Mouse (Mus musculus) stomach, embryonic 14.5 days (tissue): ENCODE results near the gene Gpi1. TPM values are rescaled to one million over a fixed set of nuclear protein-coding genes. Genes with fewer than 3 reads are reported as not detected.

Experiments
- ATAC-seq: fragments of 200-750 bp; cut with Nextera tagmentation; 2 replicates; pipeline ENCODE4 v1.8.0; 2017; ENCODE audit warnings: low read depth, moderate TSS enrichment; ENCODE audit not compliant: insufficient number of reproducible peaks, insufficient read depth, low FRiP score
- H3K27ac ChIP-seq: fragments of 300-500 bp; sonication (generic); 2 replicates; pipeline ENCODE4 v1.5.1; 2014; ENCODE audit warnings: mild to moderate bottlenecking, low read length, moderate library complexity, mixed read lengths
- H3K27me3 ChIP-seq: fragments of 300-500 bp; sonication (generic); 2 replicates; pipeline ENCODE4 v1.6.1; 2014; ENCODE audit warnings: low read length, control low read depth, mixed read lengths; ENCODE audit not compliant: control insufficient read depth, insufficient read depth
- H3K36me3 ChIP-seq: fragments of 300-500 bp; sonication (generic); 2 replicates; pipeline ENCODE4 v1.6.1; 2014; ENCODE audit warnings: mild to moderate bottlenecking, control low read depth, low read length, moderate library complexity, mixed read lengths; ENCODE audit not compliant: control insufficient read depth, insufficient read depth
- H3K4me1 ChIP-seq: fragments of 300-500 bp; sonication (generic); 2 replicates; pipeline ENCODE4 v1.6.1; 2014; ENCODE audit warnings: low read length, control low read depth, mixed read lengths; ENCODE audit not compliant: control insufficient read depth, insufficient read depth
- H3K4me2 ChIP-seq: fragments of 300-500 bp; sonication (generic); replicated peaks from 2 replicates; pipeline ENCODE4 v1.6.1; 2014; ENCODE audit warnings: low read depth, low read length, control low read depth
- H3K4me3 ChIP-seq: fragments of 300-500 bp; sonication (generic); 2 replicates; pipeline ENCODE4 v1.5.1; 2014; ENCODE audit warnings: low read depth, low read length, control low read depth
- H3K9ac ChIP-seq: fragments of 300-500 bp; sonication (generic); replicated peaks from 2 replicates; pipeline ENCODE4 v1.6.1; 2014; ENCODE audit warnings: low read depth, mild to moderate bottlenecking, control low read depth, low read length, moderate library complexity, mixed read lengths
- H3K9me3 ChIP-seq: fragments of 300-500 bp; sonication (generic); 2 replicates; pipeline ENCODE4 v1.6.1; 2016; ENCODE audit warnings: low read depth, low read length, control low read depth; ENCODE audit not compliant: control insufficient read depth
- WGBS: fragments of 180-500 bp; shearing (Covaris S2); extraction: QIAGEN DNeasy Blood & Tissue Kit; methylation state at CpG from one replicate; pipeline ENCODE4 v1.1.7; 2014; 5-methylcytosine and 5-hydroxymethylcytosine counted together
- polyA plus RNA-seq: library from polyadenylated mRNA; unstranded; fragments of >200 nt; fragmentation: Nextera tagmentation; extraction: Ambion mirVana; gene quantifications from 2 replicates; pipeline ENCODE4 v1.2.1, GENCODE M21; 2014

Gene Gpi1
- 354 and 363 TPM in 2 replicates for polyA plus RNA-seq

- peaks cover 18% of the 10 kb centered on the region; the same call in 1 of the 2 replicates for H3K4me1 ChIP-seq
Observed at GRCm38 (mm10) chr7:34230116-34230515, at the start of gene Gpi1. TSS of gene Gpi1 (minus strand) at chr7:34230336.

GRCm38 (mm10) chr7:34277656-34278055 is 47.5 kb upstream of the Gpi1 start:
- Histone ChIP-seq H3K4me2 (no peak overlapping the region), H3K9me3 (no peaks in the 10 kb centered on the region), H3K4me1 (no peaks in the 10 kb centered on the region), H3K27ac (no peak overlapping the region), H3K4me3 (no peak overlapping the region), H3K27me3 (no peaks in the 10 kb centered on the region), H3K9ac (no peak overlapping the region), H3K36me3 (peaks cover 6% of the 10 kb centered on the region; the same call in 1 of the 2 replicates)
- 98% methylated on average over 2 of the region's 2 CpGs for WGBS
- no peak for ATAC-seq

More at GRCm38 (mm10) chr7:34230116-34230515, at the start of gene Gpi1:
- no peaks in the 10 kb centered on the region for H3K27me3 ChIP-seq
- H3K27ac ChIP-seq, result peak within 1 kb of the TSS; percentile 85
- no peaks in the 10 kb centered on the region for H3K9me3 ChIP-seq
- peak within 1 kb of the TSS; percentile 72 for H3K9ac ChIP-seq
- peak; percentile 78 for ATAC-seq
- H3K36me3 ChIP-seq, result peaks cover 25% of the 10 kb centered on the region
- WGBS, result under 1% methylated on average over 35 of the region's 39 CpGs
- peak within 1 kb of the TSS; percentile 80 for H3K4me3 ChIP-seq
- peak within 1 kb of the TSS; percentile 75 for H3K4me2 ChIP-seq

GRCm38 (mm10) chr7:34276066-34276465 is 45.9 kb upstream of the Gpi1 start:
- ATAC-seq, result no peak
- Histone ChIP-seq H3K36me3 (0 out of 2 replicates have a peak, but pooled peaks cover 5% of the 10 kb centered on the region), H3K4me3 (no peak overlapping the region), H3K4me2 (no peak overlapping the region), H3K9ac (no peak overlapping the region), H3K27ac (no peak overlapping the region), H3K9me3 (no peaks in the 10 kb centered on the region), H3K4me1 (no peaks in the 10 kb centered on the region), H3K27me3 (no peaks in the 10 kb centered on the region)
- 96% methylated on average over 3 of the region's 3 CpGs for WGBS

GRCm38 (mm10) chr7:34272465-34272864 is 42.3 kb upstream of the Gpi1 start:
- Histone ChIP-seq H3K4me3 (no peak overlapping the region), H3K9me3 (no peaks in the 10 kb centered on the region), H3K4me2 (no peak overlapping the region), H3K27ac (no peak overlapping the region), H3K36me3 (no peaks in the 10 kb centered on the region), H3K27me3 (no peaks in the 10 kb centered on the region), H3K9ac (no peak overlapping the region), H3K4me1 (no peaks in the 10 kb centered on the region)
- WGBS, result 44% methylated on average over 4 of the region's 4 CpGs
- ATAC-seq, result no peak

GRCm38 (mm10) chr7:34268463-34268862 is 38.3 kb upstream of the Gpi1 start:
- Histone ChIP-seq H3K9me3 (no peaks in the 10 kb centered on the region), H3K9ac (no peak overlapping the region), H3K4me3 (no peak overlapping the region), H3K36me3 (peaks cover 1% of the 10 kb centered on the region; the same call in 1 of the 2 replicates), H3K4me1 (no peaks in the 10 kb centered on the region), H3K27ac (no peak overlapping the region), H3K4me2 (no peak overlapping the region), H3K27me3 (no peaks in the 10 kb centered on the region)
- no peak for ATAC-seq
- 68% methylated on average over 1 of the region's 1 CpGs for WGBS

GRCm38 (mm10) chr7:34266421-34266820 is 36.3 kb upstream of the Gpi1 start:
- Histone ChIP-seq H3K27me3 (no peaks in the 10 kb centered on the region), H3K4me1 (no peaks in the 10 kb centered on the region), H3K27ac (no peak overlapping the region), H3K9me3 (no peaks in the 10 kb centered on the region), H3K9ac (no peak overlapping the region), H3K36me3 (peaks cover 18% of the 10 kb centered on the region; the same call in 1 of the 2 replicates), H3K4me2 (no peak overlapping the region), H3K4me3 (no peak overlapping the region)
- ATAC-seq, result no peak

- WGBS, result 66% methylated on average over 5 of the region's 5 CpGs
- ATAC-seq, result no peak
- Histone ChIP-seq H3K9ac (no peak overlapping the region), H3K4me1 (no peaks in the 10 kb centered on the region), H3K4me3 (no peak overlapping the region), H3K27me3 (no peaks in the 10 kb centered on the region), H3K36me3 (peaks cover 18% of the 10 kb centered on the region; the same call in 1 of the 2 replicates), H3K27ac (no peak overlapping the region), H3K4me2 (no peak overlapping the region), H3K9me3 (no peaks in the 10 kb centered on the region)
Observed at GRCm38 (mm10) chr7:34265876-34266346, 35.8 kb upstream of the Gpi1 start.

- no peak overlapping the region for H3K4me3 ChIP-seq
- H3K9me3 ChIP-seq, result no peaks in the 10 kb centered on the region
- H3K4me1 ChIP-seq, result no peaks in the 10 kb centered on the region
- H3K36me3 ChIP-seq, result peaks cover 20% of the 10 kb centered on the region; the same call in 1 of the 2 replicates
- no peak overlapping the region for H3K9ac ChIP-seq
- H3K27ac ChIP-seq, result no peak overlapping the region
- no peak for ATAC-seq
- H3K4me2 ChIP-seq, result no peak overlapping the region
- H3K27me3 ChIP-seq, result no peaks in the 10 kb centered on the region
- WGBS, result 88% methylated on average over 5 of the region's 5 CpGs
Observed at GRCm38 (mm10) chr7:34263437-34263836, 33.3 kb upstream of the Gpi1 start.

- no peak overlapping the region for H3K27ac ChIP-seq
- H3K36me3 ChIP-seq, result peaks cover 55% of the 10 kb centered on the region
- WGBS, result 88% methylated on average over 1 of the region's 1 CpGs
- no peak overlapping the region for H3K9ac ChIP-seq
- H3K4me3 ChIP-seq, result no peak overlapping the region
- H3K4me1 ChIP-seq, result no peaks in the 10 kb centered on the region
- H3K27me3 ChIP-seq, result no peaks in the 10 kb centered on the region
- H3K4me2 ChIP-seq, result no peak overlapping the region
- H3K9me3 ChIP-seq, result no peaks in the 10 kb centered on the region
- ATAC-seq, result no peak
Observed at GRCm38 (mm10) chr7:34258407-34258806, 28.3 kb upstream of the Gpi1 start.
